Mouse (Mus musculus): ENCODE measurements around the gene Gm47955.
"Not testable (repeated sequence)": the region's sequence is repeated elsewhere in the genome, so short reads cannot be mapped to it uniquely, and the experiment has no call there.

Gm47955 gene

DNA sequence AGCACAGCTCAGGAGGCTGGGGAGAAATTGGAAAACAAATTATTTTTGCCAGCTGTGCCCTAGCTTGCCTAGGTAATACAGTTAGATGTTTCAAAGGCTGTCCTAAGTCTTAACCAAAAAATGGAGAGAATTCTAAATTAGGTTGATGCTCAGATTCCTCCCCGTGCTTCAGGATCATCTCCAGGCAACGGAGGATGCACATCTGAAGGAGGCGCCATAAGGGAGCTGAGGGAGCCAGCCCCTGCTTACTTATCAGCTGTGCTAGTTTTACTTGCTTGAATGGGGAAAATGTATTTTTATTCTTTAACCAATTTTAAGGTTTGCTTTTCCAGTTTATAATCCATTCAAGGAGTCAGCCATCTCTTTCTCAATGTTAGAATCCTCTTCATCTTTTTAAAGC lies 33.9 kb downstream of the Gm47955 start:
- no peak for DNase-seq

DNA sequence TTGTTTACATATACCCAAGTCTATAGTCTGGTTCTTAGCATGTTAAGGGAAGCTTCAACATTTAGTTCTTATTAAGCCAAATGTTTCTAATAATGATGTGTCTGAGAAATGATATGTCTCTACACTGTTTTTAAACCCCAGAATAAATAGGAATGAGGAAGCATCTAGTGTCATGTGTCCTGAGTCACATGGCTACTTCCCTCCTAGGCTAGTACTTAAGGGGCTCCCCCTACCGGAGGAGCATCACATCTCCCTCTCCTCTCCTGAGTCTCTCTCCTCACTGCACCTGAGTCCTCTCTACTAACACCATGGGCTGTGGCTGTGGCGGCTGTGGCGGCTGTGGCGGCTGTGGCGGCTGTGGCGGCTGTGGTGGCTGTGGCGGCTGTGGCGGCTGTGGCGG lies 40.2 kb downstream of the Gm47955 start, which contains the start of gene Gm47959:
Gene Gm47959 (plus strand): TSS at position 243 of the 400 bp plus-strand sequence.
- not testable (repeated sequence) for DNase-seq

DNA sequence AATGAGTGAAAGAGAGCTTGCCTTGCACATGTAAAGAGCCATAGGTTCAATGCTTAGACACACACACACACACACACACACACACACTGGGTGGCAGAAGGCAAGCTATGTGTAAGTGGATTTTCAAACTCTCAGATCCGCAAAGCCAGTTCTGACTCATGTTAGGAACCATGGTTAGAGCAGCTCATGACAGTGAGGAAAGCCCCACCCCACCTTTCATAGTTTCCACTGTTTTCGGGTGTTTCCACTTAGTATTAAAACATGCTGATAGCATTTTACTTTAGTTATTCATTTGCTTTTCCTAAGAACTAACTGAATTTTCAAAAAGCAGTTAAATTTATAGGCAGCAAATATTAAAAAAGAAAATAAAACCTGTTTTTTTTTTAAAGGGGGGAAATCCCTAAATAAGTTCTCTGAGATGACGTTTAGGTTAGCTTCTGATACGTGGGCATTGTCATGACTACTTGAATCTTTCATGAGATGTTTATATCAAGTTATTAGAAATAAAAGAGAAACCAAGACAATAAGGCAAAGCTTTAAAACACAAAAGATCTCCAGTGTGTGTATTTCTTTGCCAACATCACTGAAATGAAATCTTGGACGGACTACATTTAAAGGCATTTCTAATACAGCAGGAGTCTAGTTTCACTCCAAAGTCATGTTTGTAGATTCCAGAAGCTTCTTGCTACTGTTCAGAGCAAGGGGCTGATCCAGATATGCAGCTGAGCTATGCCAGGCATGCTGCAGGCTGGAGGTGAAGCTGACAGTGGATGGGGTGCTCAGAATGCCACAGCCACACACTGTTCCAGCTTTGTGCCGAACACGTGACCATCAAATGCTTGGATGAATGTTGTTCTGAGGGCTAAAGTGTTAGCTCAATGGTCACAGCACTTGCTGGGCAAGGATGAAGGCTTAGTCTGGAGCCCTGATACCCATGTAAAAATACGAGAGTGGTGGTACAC lies 46.4 kb downstream of the Gm47955 start:
- no peak for DNase-seq

DNA sequence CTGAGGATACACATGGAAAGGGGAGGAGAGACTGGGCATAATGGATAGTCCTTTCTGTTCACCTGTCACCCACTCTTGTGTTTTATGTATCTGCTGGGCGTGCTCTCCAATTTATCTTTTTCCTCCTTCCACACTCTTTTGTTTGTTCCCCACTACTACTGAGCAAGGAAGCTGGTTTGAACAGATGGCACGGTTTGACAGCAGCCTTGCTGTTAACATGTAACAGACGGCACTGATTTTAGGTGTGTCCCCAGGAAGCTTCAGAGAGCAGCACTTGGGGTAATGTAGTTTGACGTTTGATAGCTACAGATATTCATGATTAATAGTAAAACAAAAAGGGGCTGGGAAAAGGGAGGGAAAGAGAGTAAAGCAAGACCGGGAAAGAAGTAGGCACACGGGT lies 47.4 kb downstream of the Gm47955 start:
- DNase-seq = no peak
